Mouse (Mus musculus) olfactory bulb, adult 2 months (tissue): ENCODE data around the gene Krtap13.

Experiments used
- CTCF ChIP-seq: fragments of 200-500 bp; IDR thresholded peaks from 2 replicates; pipeline ENCODE4 v1.5.1; 2012; ENCODE audit warnings: low read depth, mild to moderate bottlenecking, low read length, moderate library complexity; ENCODE audit not compliant: insufficient read depth
- POLR2A ChIP-seq: fragments of 200-500 bp; IDR thresholded peaks from 2 replicates; pipeline ENCODE4 v1.6.1; 2012; ENCODE audit warnings: mild to moderate bottlenecking, low read depth, low read length, moderate library complexity; ENCODE audit not compliant: insufficient read depth

- TF ChIP-seq CTCF = no peak
- no peak for TF ChIP-seq POLR2A
Measured at GRCm38 (mm10) chr16:88728812-88729275, 22.6 kb downstream of the Krtap13 start, which contains the start of gene Krtap13-1.
